Mouse (Mus musculus) brain, embryonic 14.5 days (tissue): ENCODE data around the gene Hsd17b14. TPM values are rescaled to one million over a fixed set of nuclear protein-coding genes. Genes with fewer than 3 reads are reported as not detected.

Experiments
- DNase-seq: peaks from one replicate; pipeline ENCODE4 v3.0.0-alpha.2; 2011; ENCODE audit warnings: low read depth
- CTCF ChIP-seq: fragments of 200-500 bp; IDR thresholded peaks from 2 replicates; pipeline ENCODE4 v1.5.1; 2012; ENCODE audit warnings: inconsistent platforms, mild to moderate bottlenecking, moderate library complexity, borderline replicate concordance; ENCODE audit not compliant: insufficient read depth, insufficient read length; ENCODE audit errors: extremely low read depth
- POLR2A ChIP-seq: fragments of 200-500 bp; IDR thresholded peaks from 2 replicates; pipeline ENCODE4 v1.6.1; 2012; ENCODE audit warnings: mild to moderate bottlenecking, inconsistent platforms, borderline replicate concordance; ENCODE audit not compliant: poor library complexity, insufficient read depth, insufficient read length, severe bottlenecking; ENCODE audit errors: extremely low read depth
- polyA plus RNA-seq: library from polyadenylated mRNA; depleted of rRNA; stranded (reverse); fragments of >200 nt; gene quantifications from 2 replicates; pipeline ENCODE4 v1.2.3, GENCODE M21; 2012

Hsd17b14 gene
- polyA plus RNA-seq, 1 experiment = 0.25 TPM

GRCm38 (mm10) chr7:45573954-45574353 is 19.3 kb downstream of the Hsd17b14 start:
- no peak for TF ChIP-seq POLR2A
- TF ChIP-seq CTCF = no peak

GRCm38 (mm10) chr7:45574472-45575379 is 20.0 kb downstream of the Hsd17b14 start:
- no peak for DNase-seq
- TF ChIP-seq POLR2A (no peak), CTCF (no peak)

More at GRCm38 (mm10) chr7:45573954-45574353, 19.3 kb downstream of the Hsd17b14 start:
- DNase-seq = no peak

DNA sequence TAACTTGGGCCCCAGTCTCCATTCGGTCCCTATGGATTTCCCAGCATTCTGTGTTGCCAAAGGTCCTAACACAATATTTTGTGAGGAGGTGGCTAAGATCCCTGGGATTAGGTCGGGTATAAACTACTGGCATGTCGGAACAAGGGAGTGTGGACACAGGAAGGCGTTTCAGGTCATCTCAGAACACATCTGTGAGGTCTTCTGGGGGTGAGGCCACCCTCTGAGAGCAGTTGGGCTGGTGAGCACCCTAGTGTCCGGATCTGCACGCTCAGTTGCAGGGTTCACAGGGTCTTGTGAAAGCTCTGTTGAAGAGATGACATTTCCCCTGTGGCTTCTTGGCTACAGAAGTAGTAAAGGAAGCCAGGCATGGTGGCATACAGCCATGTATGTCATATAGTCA is 31.2 kb downstream of the Hsd17b14 start:
- no peak for DNase-seq
- no peak for TF ChIP-seq CTCF
- no peak for TF ChIP-seq POLR2A

DNA sequence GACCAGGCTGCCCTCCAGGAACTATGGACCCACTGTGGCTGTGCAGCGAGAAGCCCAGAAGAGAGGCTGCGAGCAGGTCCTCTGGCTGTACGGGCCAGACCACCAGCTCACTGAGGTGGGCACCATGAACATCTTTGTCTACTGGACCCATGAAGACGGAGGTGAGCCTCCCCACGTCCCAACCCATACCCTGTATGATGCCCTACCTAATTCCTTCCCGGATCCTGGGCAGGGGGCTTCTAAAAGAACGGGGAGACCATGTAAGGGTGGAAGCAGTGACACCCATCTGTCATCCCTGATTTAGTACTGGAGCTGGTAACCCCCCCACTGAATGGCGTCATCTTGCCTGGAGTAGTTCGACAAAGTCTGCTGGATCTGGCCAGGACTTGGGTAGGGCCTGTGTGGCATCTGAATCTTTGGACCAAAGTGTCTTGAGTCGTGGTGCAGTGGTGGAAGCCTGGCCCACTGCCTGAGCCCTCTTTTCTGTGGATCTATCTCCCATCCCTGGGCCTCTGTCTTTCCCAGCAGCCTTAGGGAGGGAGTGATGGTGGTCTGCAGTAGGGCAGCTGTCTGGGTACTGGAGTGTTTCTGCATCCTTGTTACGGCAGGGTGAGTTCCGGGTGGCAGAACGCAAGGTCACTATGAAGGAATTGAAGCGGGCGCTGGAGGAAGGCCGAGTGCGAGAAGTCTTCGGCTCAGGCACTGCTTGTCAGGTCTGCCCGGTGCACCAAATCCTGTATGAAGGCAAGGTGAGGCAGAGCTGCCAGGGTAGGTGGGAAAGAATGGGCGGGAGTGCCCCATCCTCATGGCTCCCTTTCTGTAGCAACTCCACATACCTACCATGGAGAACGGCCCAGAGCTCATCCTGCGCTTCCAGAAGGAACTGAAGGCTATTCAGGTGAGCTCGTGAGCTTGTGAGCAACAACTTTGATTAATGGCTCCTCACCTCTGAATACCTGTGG is 33.2 kb downstream of the Hsd17b14 start:
- DNase-seq = no peak
- no peak for TF ChIP-seq CTCF
- no peak for TF ChIP-seq POLR2A

GRCm38 (mm10) chr7:45589173-45589572 is 34.5 kb downstream of the Hsd17b14 start:
- DNase-seq = peak; percentile 100
- TF ChIP-seq CTCF (peak; percentile 90), POLR2A (no peak)

DNA sequence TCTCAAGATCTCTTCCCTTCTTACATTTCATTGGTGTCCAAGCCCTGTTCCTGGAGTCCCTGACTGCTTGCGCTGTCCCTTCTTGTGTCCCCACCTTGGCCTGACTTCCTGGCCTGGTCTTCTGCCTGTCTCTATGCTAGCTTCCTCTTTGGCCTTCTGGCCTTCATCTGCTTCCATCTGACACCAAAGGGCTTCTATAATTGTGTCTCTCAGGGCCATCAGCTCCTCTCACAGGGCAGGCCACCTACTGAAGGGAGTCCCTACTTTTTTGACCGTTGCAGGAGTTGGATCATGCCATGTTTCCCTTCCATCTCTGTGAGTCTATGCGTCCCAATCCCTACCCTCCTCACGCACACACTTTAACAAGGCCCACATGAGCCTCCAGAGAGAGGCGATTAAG is 35.2 kb downstream of the Hsd17b14 start:
- DNase-seq = no peak

DNA sequence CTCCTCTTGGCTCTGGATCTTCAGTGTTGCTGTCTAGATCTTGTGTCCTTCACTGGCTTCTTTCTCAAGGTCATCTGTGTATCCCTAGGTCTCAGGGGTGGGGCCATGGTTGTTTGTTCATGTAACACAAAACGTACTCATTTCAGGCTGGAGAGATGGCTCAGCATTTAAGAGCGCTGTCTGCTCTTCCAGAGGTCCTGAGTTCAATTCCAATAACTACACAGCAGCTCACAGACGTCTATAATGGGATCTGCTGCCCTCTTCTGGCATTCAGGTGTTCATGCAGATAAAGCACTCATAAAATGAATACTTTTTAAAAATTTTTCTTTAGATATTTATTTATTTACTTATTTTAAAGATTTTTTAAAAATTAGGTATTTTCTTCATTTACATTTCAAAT is 36.2 kb downstream of the Hsd17b14 start:
- DNase-seq = peak; percentile 19

More for the DNA sequence above, 35.2 kb downstream of the Hsd17b14 start:
- no peak for TF ChIP-seq CTCF
- no peak for TF ChIP-seq POLR2A

DNA sequence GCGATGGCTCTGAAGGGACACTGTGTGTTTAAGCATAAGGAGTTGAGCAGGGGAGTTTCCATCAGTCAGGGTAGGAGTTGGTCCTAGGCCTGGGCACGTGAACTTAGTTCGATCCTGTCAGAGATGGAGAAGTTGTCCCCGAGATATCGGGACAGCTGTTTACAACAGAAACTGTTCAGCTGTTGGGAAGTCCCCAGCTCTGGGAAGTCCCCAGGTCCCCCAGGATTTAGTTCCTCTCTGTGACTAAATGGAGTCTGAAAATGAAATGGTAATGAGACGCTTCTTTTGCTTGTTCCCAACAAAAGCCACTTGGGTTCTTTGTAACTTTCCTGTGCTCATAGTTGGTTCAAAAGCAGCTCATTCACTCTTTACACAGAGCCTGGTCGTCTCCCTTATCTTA is 37.2 kb downstream of the Hsd17b14 start:
- DNase-seq = no peak
- TF ChIP-seq POLR2A (no peak), CTCF (no peak)

More for the DNA sequence above, 36.2 kb downstream of the Hsd17b14 start:
- TF ChIP-seq CTCF (peak; percentile 24; the same call in 1 of the 2 replicates), POLR2A (no peak)

GRCm38 (mm10) chr7:45593118-45593815 is 38.6 kb downstream of the Hsd17b14 start:
- DNase-seq = peak; percentile 79
- TF ChIP-seq POLR2A (no peak), CTCF (peak; percentile 97)

- no peak for DNase-seq
- TF ChIP-seq CTCF = no peak
- no peak for TF ChIP-seq POLR2A
These were observed 40.5 kb downstream of the Hsd17b14 start for GRCm38 (mm10) chr7:45595176-45595575.

- no peak for DNase-seq
- TF ChIP-seq CTCF (no peak), POLR2A (no peak)
These were observed 41.4 kb downstream of the Hsd17b14 start for GRCm38 (mm10) chr7:45596107-45596506.

- no peak for TF ChIP-seq POLR2A
- DNase-seq = no peak
These were observed 42.3 kb downstream of the Hsd17b14 start for GRCm38 (mm10) chr7:45597013-45597412.
